Mouse (Mus musculus): ENCODE measurements around the gene Bak1.

DNA sequence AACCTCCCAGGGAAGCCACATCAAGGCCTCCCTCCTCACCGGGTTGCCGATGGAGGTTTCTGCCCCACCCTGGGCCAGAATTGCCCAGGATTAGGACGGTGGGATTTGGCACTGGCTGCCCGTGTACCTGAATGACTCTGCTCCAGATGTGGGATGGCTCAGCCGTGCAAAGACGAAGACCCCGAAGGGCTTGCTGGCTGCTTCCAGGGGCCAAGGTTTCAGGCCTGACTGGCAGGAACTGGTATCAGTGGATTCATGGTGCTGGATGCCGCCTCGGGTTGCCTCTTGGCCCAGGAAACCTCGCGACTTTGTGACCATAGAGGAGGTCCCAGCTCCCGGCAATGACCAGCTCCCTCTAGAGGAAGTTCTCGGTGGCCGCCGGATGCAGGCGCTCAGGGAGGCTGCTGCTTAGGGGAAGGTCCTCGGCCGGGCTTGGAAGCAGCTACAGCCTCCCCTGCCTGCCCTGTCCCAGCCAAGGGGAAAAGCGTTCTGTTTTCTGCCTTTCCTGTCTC is 469 bp downstream of the Bak1 start:
- TF ChIP-seq POLR2A (IDR thresholded peaks at IDR 0.05; ENCODE audit: insufficient read length, low read depth) (peak; percentile 77), MYOG (IDR thresholded peaks at IDR 0.05; ENCODE audit: control insufficient read depth in 1 of 3, insufficient read depth in 1 of 3, insufficient read length in 2 of 3, low read depth in 2 of 3) (no peak), MAX (IDR thresholded peaks at IDR 0.05; ENCODE audit: low read depth) (no peak), POLR2AphosphoS2 (IDR thresholded peaks at IDR 0.05; ENCODE audit: insufficient read length, low read depth) (peak; percentile 74), USF1 (IDR thresholded peaks at IDR 0.05; ENCODE audit: low read depth) (no peak), MYOD1 (IDR thresholded peaks at IDR 0.05; ENCODE audit: control insufficient read depth in 1 of 3, insufficient read length in 2 of 3, low read depth in 2 of 3) (no peak), TCF12 (IDR thresholded peaks at IDR 0.05; ENCODE audit: insufficient read depth, poor library complexity, severe bottlenecking) (no peak), REST (IDR thresholded peaks at IDR 0.05; ENCODE audit: insufficient read depth, insufficient read length) (no peak), CEBPB (IDR thresholded peaks at IDR 0.05; ENCODE audit: insufficient read depth, poor library complexity, severe bottlenecking) (no peak), E2F4 (IDR thresholded peaks at IDR 0.05; ENCODE audit: insufficient read depth) (no peak), TCF3 (IDR thresholded peaks at IDR 0.05; ENCODE audit: insufficient read length, low read depth) (no peak), SRF (IDR thresholded peaks at IDR 0.05; ENCODE audit: control insufficient read depth, insufficient read length, low read depth) (no peak)

Measured in myocyte (in vitro differentiated cells).